Mouse (Mus musculus) MEL (cell line): ENCODE results near the gene Hdhd3. TPM values are rescaled to one million over a fixed set of nuclear protein-coding genes. Genes with fewer than 3 reads are reported as not detected.

Source experiments
- DNase-seq: peaks from one replicate; pipeline ENCODE4 v3.0.0; 2011; ENCODE audit warnings: low read depth, low spot score
- H3K27ac ChIP-seq: 2 replicates; pipeline ENCODE4 v1.5.1; 2012; ENCODE audit warnings: low read depth, mild to moderate bottlenecking, control low read depth, low read length, moderate library complexity; ENCODE audit not compliant: control insufficient read depth
- H3K27me3 ChIP-seq, 2 experiments: fragments of 150-350 bp in 1 of 2; sonication (generic) in 1 of 2; 2 replicates each; pipeline ENCODE4 v1.6.1; 2012; ENCODE audit warnings: low read length in 2 of 2, mild to moderate bottlenecking in 2 of 2, improper control_type of control experiment in 1 of 2, moderate library complexity in 1 of 2; ENCODE audit not compliant: insufficient read depth in 2 of 2, control insufficient read depth in 1 of 2
- H3K36me3 ChIP-seq, 2 experiments: 2 replicates each; pipeline ENCODE4 v1.6.1; 2012 to 2014; ENCODE audit warnings: low read length in 2 of 2, improper control_type of control experiment in 1 of 2, inconsistent platforms in 1 of 2, mild to moderate bottlenecking in 1 of 2; ENCODE audit not compliant: insufficient read depth in 2 of 2, control insufficient read depth in 1 of 2
- H3K4me1 ChIP-seq, 2 experiments: fragments of 150-350 bp in 1 of 2; sonication (generic) in 1 of 2; 2 replicates each; pipeline ENCODE4 v1.6.1; 2012; ENCODE audit warnings: low read length in 2 of 2, improper control_type of control experiment in 1 of 2, mild to moderate bottlenecking in 1 of 2; ENCODE audit not compliant: insufficient read depth in 2 of 2, control insufficient read depth in 1 of 2
- H3K4me3 ChIP-seq, 2 experiments: fragments of 150-350 bp in 1 of 2; sonication (generic) in 1 of 2; 2 replicates each; pipeline ENCODE4 v1.5.1; 2012; ENCODE audit warnings: low read depth in 2 of 2, low read length in 2 of 2, mild to moderate bottlenecking in 2 of 2, moderate library complexity in 2 of 2, control low read depth in 1 of 2, improper control_type of control experiment in 1 of 2; ENCODE audit not compliant: control insufficient read depth in 1 of 2, insufficient read depth in 1 of 2
- H3K79me2 ChIP-seq: 2 replicates; pipeline ENCODE4 v1.6.1; 2012; ENCODE audit warnings: mild to moderate bottlenecking, low read length, moderate library complexity; ENCODE audit not compliant: control insufficient read depth, poor library complexity, insufficient read depth
- H3K9ac ChIP-seq: 2 replicates; pipeline ENCODE4 v1.6.1; 2012; ENCODE audit warnings: low read depth, mild to moderate bottlenecking, control low read depth, low read length, moderate library complexity; ENCODE audit not compliant: control insufficient read depth, poor library complexity, severe bottlenecking
- H3K9me3 ChIP-seq: fragments of 150-350 bp; sonication (generic); replicated peaks from 2 replicates; pipeline ENCODE4 v1.6.1; 2012; ENCODE audit warnings: mild to moderate bottlenecking, low read length, improper control_type of control experiment, moderate library complexity; ENCODE audit not compliant: insufficient read depth
- BHLHE40 ChIP-seq: IDR thresholded peaks from 2 replicates; pipeline ENCODE4 v1.6.1; 2012; ENCODE audit warnings: low read depth, mild to moderate bottlenecking, inconsistent platforms, low read length, improper control_type of control experiment, borderline replicate concordance
- CHD1 ChIP-seq: IDR thresholded peaks from 2 replicates; pipeline ENCODE4 v1.6.1; 2012; ENCODE audit warnings: low read depth, mild to moderate bottlenecking, inconsistent platforms, low read length, improper control_type of control experiment
- CHD2 ChIP-seq: IDR thresholded peaks from 2 replicates; pipeline ENCODE4 v1.6.1; 2011; ENCODE audit warnings: low read length, improper control_type of control experiment
- CTCF ChIP-seq, 3 experiments: IDR thresholded peaks in 2 of 3; conservative IDR thresholded peaks in 1 of 3; 2 replicates each; pipeline ENCODE4 v1.5.1; 2011 to 2012; ENCODE audit warnings: low read length in 3 of 3, low read depth in 2 of 3, mild to moderate bottlenecking in 2 of 3, improper control_type of control experiment in 1 of 3, inconsistent platforms in 1 of 3, mixed read lengths in 1 of 3, moderate library complexity in 1 of 3; ENCODE audit not compliant: control insufficient read depth in 1 of 3, insufficient read depth in 1 of 3, poor library complexity in 1 of 3, severe bottlenecking in 1 of 3
- E2F4 ChIP-seq: IDR thresholded peaks from 2 replicates; pipeline ENCODE4 v1.6.1; 2011; ENCODE audit warnings: low read depth, low read length, improper control_type of control experiment, borderline replicate concordance
- ELF1 ChIP-seq: IDR thresholded peaks from 2 replicates; pipeline ENCODE4 v1.6.1; 2014; ENCODE audit warnings: low read depth, mild to moderate bottlenecking, inconsistent platforms, low read length, improper control_type of control experiment, moderate library complexity
- ETS1 ChIP-seq: IDR thresholded peaks from 2 replicates; pipeline ENCODE4 v1.6.1; 2012; ENCODE audit warnings: low read depth, mild to moderate bottlenecking, inconsistent platforms, low read length, improper control_type of control experiment, moderate library complexity
- GABPA ChIP-seq: IDR thresholded peaks from 2 replicates; pipeline ENCODE4 v1.6.1; 2012; ENCODE audit warnings: low read depth, mild to moderate bottlenecking, inconsistent platforms, low read length, improper control_type of control experiment, moderate library complexity
- GATA1 ChIP-seq: IDR thresholded peaks from 2 replicates; pipeline ENCODE4 v1.6.1; 2011; ENCODE audit warnings: low read depth, low read length, improper control_type of control experiment
- KAT2A ChIP-seq: conservative IDR thresholded peaks from 2 replicates; pipeline ENCODE4 v1.6.1; 2012; ENCODE audit warnings: low read depth, low read length, improper control_type of control experiment, inconsistent platforms
- MAFK ChIP-seq: IDR thresholded peaks from 2 replicates; pipeline ENCODE4 v1.6.1; 2011; ENCODE audit warnings: low read depth, mild to moderate bottlenecking, low read length, improper control_type of control experiment, borderline replicate concordance
- MEF2A ChIP-seq: IDR thresholded peaks from 2 replicates; pipeline ENCODE4 v1.6.1; 2014; ENCODE audit warnings: low read depth, mild to moderate bottlenecking, inconsistent platforms, low read length, improper control_type of control experiment; ENCODE audit not compliant: poor library complexity, insufficient replicate concordance, severe bottlenecking; ENCODE audit errors: extremely low read depth
- MXI1 ChIP-seq: IDR thresholded peaks from 2 replicates; pipeline ENCODE4 v1.6.1; 2011; ENCODE audit warnings: mild to moderate bottlenecking, low read depth, low read length, improper control_type of control experiment
- MYB ChIP-seq: IDR thresholded peaks from 2 replicates; pipeline ENCODE4 v1.6.1; 2011; ENCODE audit warnings: mild to moderate bottlenecking, low read depth, low read length, improper control_type of control experiment
- MYC ChIP-seq: IDR thresholded peaks from 2 replicates; pipeline ENCODE4 v1.6.1; 2011; ENCODE audit warnings: low read depth, mild to moderate bottlenecking, low read length, improper control_type of control experiment, moderate library complexity
- NELFE ChIP-seq: IDR thresholded peaks from 2 replicates; pipeline ENCODE4 v1.6.1; 2011; ENCODE audit warnings: low read depth, low read length, improper control_type of control experiment
- POLR2AphosphoS5 ChIP-seq: IDR thresholded peaks from 2 replicates; pipeline ENCODE4 v1.6.1; 2012; ENCODE audit warnings: low read depth, borderline replicate concordance, mild to moderate bottlenecking, inconsistent platforms, low read length, moderate library complexity, mixed read lengths
- RCOR1 ChIP-seq: IDR thresholded peaks from 2 replicates; pipeline ENCODE4 v1.6.1; 2012; ENCODE audit warnings: low read depth, mild to moderate bottlenecking, inconsistent platforms, low read length, improper control_type of control experiment
- SIN3A ChIP-seq: IDR thresholded peaks from 2 replicates; pipeline ENCODE4 v1.6.1; 2012; ENCODE audit warnings: low read length, improper control_type of control experiment, inconsistent platforms
- TBP ChIP-seq: IDR thresholded peaks from 2 replicates; pipeline ENCODE4 v1.8.0; 2011; ENCODE audit warnings: low read depth, low read length, improper control_type of control experiment
- TCF12 ChIP-seq: IDR thresholded peaks from 2 replicates; pipeline ENCODE4 v1.6.1; 2014; ENCODE audit warnings: low read depth, mild to moderate bottlenecking, inconsistent platforms, low read length, improper control_type of control experiment, moderate library complexity
- UBTF ChIP-seq: IDR thresholded peaks from 2 replicates; pipeline ENCODE4 v1.6.1; 2012; ENCODE audit warnings: low read depth, mild to moderate bottlenecking, inconsistent platforms, low read length, improper control_type of control experiment, moderate library complexity, borderline replicate concordance; ENCODE audit not compliant: insufficient read depth
- USF2 ChIP-seq, 2 experiments: IDR thresholded peaks; 2 replicates each; pipeline ENCODE4 v1.6.1; 2011 to 2012; ENCODE audit warnings: improper control_type of control experiment in 2 of 2, low read length in 2 of 2, borderline replicate concordance in 1 of 2, inconsistent platforms in 1 of 2, low read depth in 1 of 2, mild to moderate bottlenecking in 1 of 2; ENCODE audit not compliant: insufficient read depth in 1 of 2
- ZC3H11A ChIP-seq: IDR thresholded peaks from 2 replicates; pipeline ENCODE4 v1.6.1; 2012; ENCODE audit warnings: low read depth, mild to moderate bottlenecking, inconsistent platforms, low read length, improper control_type of control experiment
- ZKSCAN1 ChIP-seq: IDR thresholded peaks from 2 replicates; pipeline ENCODE4 v1.6.1; 2012; ENCODE audit warnings: low read depth, mild to moderate bottlenecking, inconsistent platforms, low read length, improper control_type of control experiment, moderate library complexity
- ZNF384 ChIP-seq: IDR thresholded peaks from 2 replicates; pipeline ENCODE4 v1.6.1; 2012; ENCODE audit warnings: low read depth, mild to moderate bottlenecking, inconsistent platforms, low read length, improper control_type of control experiment
- polyA plus RNA-seq, 2 experiments: library from polyadenylated mRNA; stranded (reverse) in 1 of 2; unstranded in 1 of 2; fragments of >175 nt in 1 of 2; fragments of >200 nt in 1 of 2; gene quantifications; 2 replicates each; pipeline versions ENCODE4 v1.2.1 to v1.2.4; 2012; ENCODE audit warnings: low replicate concordance in 2 of 2, low read depth in 1 of 2; ENCODE audit not compliant: insufficient read length in 2 of 2, insufficient read depth in 1 of 2, missing spikeins in 1 of 2
- total RNA-seq: library from RNA; depleted of rRNA; stranded (reverse); fragments of 300-350 nt; gene quantifications from 2 replicates; pipeline ENCODE4 v1.2.3, GENCODE M21; 2012

Gene Hdhd3
- total and polyA plus RNA-seq, 3 experiments: 3.5 to 6.0 TPM; not detected in 1

DNA sequence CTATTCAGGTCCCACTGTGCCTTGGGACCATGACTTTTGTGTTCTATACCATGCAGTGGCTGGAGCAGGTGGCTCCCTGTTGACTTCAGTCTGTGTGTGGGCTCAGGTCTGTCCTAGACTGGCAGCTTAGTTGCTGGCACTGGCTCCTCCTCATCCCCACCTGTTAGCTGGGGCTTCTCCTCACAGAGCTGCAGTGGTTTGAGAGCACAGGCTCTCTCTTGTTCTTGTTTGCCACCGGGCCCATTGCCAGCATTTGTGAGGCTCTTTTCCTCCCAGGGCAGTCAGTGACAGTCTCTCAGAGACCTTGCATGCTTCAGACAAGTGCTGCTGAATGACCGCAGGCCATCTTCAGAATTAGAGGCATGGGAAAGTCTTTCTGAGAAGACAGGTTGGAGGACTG lies 10.6 kb downstream of the Hdhd3 start:
- no peak for DNase-seq
- Histone ChIP-seq H3K36me3 (peaks cover 0 to 5% of the 10 kb centered on the region in 2 experiments; a peak in 1 of 4 replicates), H3K4me1 (peaks cover 5 to 13% of the 10 kb centered on the region in 2 experiments; a peak in 3 of 4 replicates), H3K27me3 (no peaks in the 10 kb centered on the region; a peak in 1 of 4 replicates), H3K27ac (no peak overlapping the region), H3K79me2 (no peaks in the 10 kb centered on the region), H3K9ac (no peak overlapping the region), H3K4me3 (no peak overlapping the region), H3K9me3 (no peaks in the 10 kb centered on the region)
- TF ChIP-seq NELFE (no peak), UBTF (no peak), RCOR1 (no peak), ZKSCAN1 (no peak), POLR2AphosphoS5 (no peak), USF2 (IDR thresholded peaks at IDR 0.05; ENCODE audit: borderline replicate concordance in 1 of 2, insufficient read depth in 1 of 2, low read depth in 1 of 2, low read length in 2 of 2) (no peak), ELF1 (no peak), CTCF (IDR thresholded peaks at IDR 0.05 in 2 of 3, conservative IDR thresholded peaks at IDR 0.05 in 1 of 3; ENCODE audit: control insufficient read depth in 1 of 3, insufficient read depth in 1 of 3, low read depth in 2 of 3, low read length in 3 of 3, poor library complexity in 1 of 3, severe bottlenecking in 1 of 3) (no peak), ETS1 (no peak), MYB (no peak), E2F4 (no peak), ZNF384 (no peak), TCF12 (no peak), CHD1 (no peak), TBP (no peak)

DNA sequence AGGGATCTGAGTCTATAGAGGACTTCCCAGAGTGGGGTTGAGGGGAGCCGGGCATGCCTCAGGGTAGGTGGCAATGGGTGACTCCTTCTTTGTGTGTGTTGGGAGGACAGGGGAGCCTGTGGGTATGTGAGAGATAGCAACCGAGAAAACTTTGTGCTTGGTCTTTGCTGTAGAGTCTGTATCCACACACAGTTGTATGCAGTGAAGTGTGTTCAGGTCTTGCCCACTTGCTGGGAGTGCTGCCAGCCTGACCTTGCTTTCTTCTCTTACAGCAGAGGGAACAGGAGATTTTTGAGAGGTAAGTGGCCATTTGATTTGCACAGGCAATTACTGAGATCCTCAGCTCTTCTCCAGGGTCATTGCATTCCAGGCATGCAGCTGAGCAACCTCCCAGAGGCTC lies 15.4 kb downstream of the Hdhd3 start:
- H3K4me3 ChIP-seq: no peak overlapping the region
- no peaks in the 10 kb centered on the region; a peak in 1 of 4 replicates for H3K27me3 ChIP-seq
- TF ChIP-seq SIN3A (no peak), GATA1 (no peak), TBP (no peak), MAFK (no peak), MEF2A (no peak), CHD2 (no peak), MXI1 (no peak), MYC (no peak), ZKSCAN1 (no peak), KAT2A (no peak), GABPA (no peak), TCF12 (no peak), BHLHE40 (no peak), MYB (no peak), ELF1 (no peak), ZC3H11A (no peak)
- H3K27ac ChIP-seq: no peak overlapping the region
- no peak overlapping the region for H3K9ac ChIP-seq
- H3K79me2 ChIP-seq: no peaks in the 10 kb centered on the region
- H3K36me3 ChIP-seq: peaks cover 0 to 6% of the 10 kb centered on the region in 2 experiments; a peak in 2 of 4 replicates
- no peaks in the 10 kb centered on the region for H3K9me3 ChIP-seq
- DNase-seq: no peak
- H3K4me1 ChIP-seq: peaks cover 0 to 10% of the 10 kb centered on the region in 2 experiments; a peak in 2 of 4 replicates
